Mouse (Mus musculus) liver, embryonic 14.5 days (tissue): ENCODE measurements around the gene Csdc2. TPM values are rescaled to one million over a fixed set of nuclear protein-coding genes. Genes with fewer than 3 reads are reported as not detected.
"Not testable (repeated sequence)": the region's sequence is repeated elsewhere in the genome, so short reads cannot be mapped to it uniquely, and the experiment has no call there.

ENCODE experiments used
- ATAC-seq: fragments of 200-750 bp; cut with Nextera tagmentation; 2 replicates; pipeline ENCODE4 v1.8.0; 2017; ENCODE audit warnings: moderate number of reproducible peaks, mild to moderate bottlenecking, moderate library complexity; ENCODE audit not compliant: insufficient read depth
- DNase-seq, 3 experiments: peaks; one replicate each; pipeline ENCODE4 v3.0.0-alpha.2; 2012 to 2013; ENCODE audit warnings: low read depth in 3 of 3, low spot score in 3 of 3
- H3K27ac ChIP-seq: fragments of 300-500 bp; sonication (generic); 2 replicates; pipeline ENCODE4 v1.5.1; 2014; ENCODE audit warnings: moderate library complexity, mild to moderate bottlenecking, control low read depth, inconsistent platforms
- H3K27me3 ChIP-seq: fragments of 300-500 bp; sonication (generic); 2 replicates; pipeline ENCODE4 v1.6.1; 2014; ENCODE audit warnings: mild to moderate bottlenecking, low read length, moderate library complexity; ENCODE audit not compliant: control insufficient read depth, insufficient read depth
- H3K36me3 ChIP-seq: fragments of 300-500 bp; sonication (generic); replicated peaks from 2 replicates; pipeline ENCODE4 v1.6.1; 2014; ENCODE audit warnings: low read depth; ENCODE audit not compliant: control insufficient read depth, insufficient read depth
- H3K4me1 ChIP-seq, 2 experiments: fragments of 200-500 bp in 1 of 2; fragments of 300-500 bp in 1 of 2; sonication (generic) in 1 of 2; replicated peaks; 2 replicates each; pipeline ENCODE4 v1.6.1; 2012 to 2014; ENCODE audit warnings: antibody characterized with exemption in 1 of 2, inconsistent platforms in 1 of 2, low read length in 1 of 2; ENCODE audit not compliant: control insufficient read depth in 2 of 2, insufficient read depth in 2 of 2
- H3K4me2 ChIP-seq: fragments of 300-500 bp; sonication (generic); 2 replicates; pipeline ENCODE4 v1.6.1; 2014; ENCODE audit warnings: low read depth, mild to moderate bottlenecking, control low read depth, moderate library complexity
- H3K4me3 ChIP-seq, 2 experiments: fragments of 200-500 bp in 1 of 2; fragments of 300-500 bp in 1 of 2; sonication (generic) in 1 of 2; 2 replicates each; pipeline ENCODE4 v1.5.1; 2012 to 2014; ENCODE audit warnings: low read depth in 2 of 2, low read length in 2 of 2, mild to moderate bottlenecking in 2 of 2, control low read depth in 1 of 2, inconsistent platforms in 1 of 2, moderate library complexity in 1 of 2; ENCODE audit not compliant: insufficient read depth in 1 of 2
- H3K9ac ChIP-seq: fragments of 300-500 bp; sonication (generic); replicated peaks from 2 replicates; pipeline ENCODE4 v1.6.1; 2014; ENCODE audit warnings: mild to moderate bottlenecking, control low read depth, moderate library complexity
- H3K9me3 ChIP-seq: fragments of 300-500 bp; sonication (generic); 2 replicates; pipeline ENCODE4 v1.6.1; 2016; ENCODE audit warnings: low read length, mixed read lengths; ENCODE audit not compliant: control insufficient read depth
- CTCF ChIP-seq: IDR thresholded peaks from 2 replicates; pipeline ENCODE4 v1.5.1; 2016; ENCODE audit warnings: antibody characterized with exemption, low read depth, control low read depth
- EP300 ChIP-seq: IDR thresholded peaks from 2 replicates; pipeline ENCODE4 v1.6.1; 2016; ENCODE audit warnings: antibody characterized with exemption, low read depth
- WGBS: fragments of 180-500 bp; shearing (Covaris S2); extraction: QIAGEN DNeasy Blood & Tissue Kit; methylation state at CpG from one replicate; pipeline ENCODE4 v1.1.7; 2014; ENCODE audit not compliant: insufficient replicate concordance; 5-methylcytosine and 5-hydroxymethylcytosine counted together
- polyA plus RNA-seq, 2 experiments: library from polyadenylated mRNA; depleted of rRNA in 1 of 2; stranded (reverse) in 1 of 2; unstranded in 1 of 2; fragments of >200 nt; fragmentation: Nextera tagmentation in 1 of 2; extraction: Ambion mirVana in 1 of 2; gene quantifications; 2 replicates each; pipeline versions ENCODE4 v1.2.1 to v1.2.3; 2012 to 2014

The Csdc2 gene
- polyA plus RNA-seq, 2 experiments = 0.45 to 0.52 TPM

DNA sequence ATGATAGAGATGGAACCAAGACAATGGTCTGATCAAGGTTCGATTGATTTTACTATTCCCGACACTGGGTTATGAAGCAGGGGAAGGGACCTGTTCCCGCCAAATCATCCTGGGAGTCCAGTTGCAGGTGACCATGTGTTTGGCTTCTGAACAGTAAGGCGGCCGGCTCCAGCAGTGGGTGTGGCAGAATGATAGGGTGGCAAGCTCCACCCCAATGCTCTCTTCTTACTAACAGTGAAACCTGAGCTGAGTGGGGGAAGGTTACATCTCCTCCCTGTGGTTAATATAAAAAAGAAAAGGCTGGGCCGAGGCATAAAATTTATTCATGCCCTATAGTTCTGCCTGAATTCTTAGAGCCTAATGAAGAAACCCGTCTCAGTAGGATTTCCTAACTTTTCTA is 32.6 kb downstream of the Csdc2 start:
- Histone ChIP-seq H3K27ac (no peak overlapping the region), H3K36me3 (no peaks in the 10 kb centered on the region), H3K4me1 (peaks cover 8 to 9% of the 10 kb centered on the region in 2 experiments), H3K9me3 (no peaks in the 10 kb centered on the region), H3K4me3 (no peak overlapping the region), H3K9ac (no peak overlapping the region), H3K27me3 (no peaks in the 10 kb centered on the region), H3K4me2 (peak overlapping the region; percentile 11; the same call in 1 of the 2 replicates)
- TF ChIP-seq CTCF = no peak
- TF ChIP-seq EP300 = no peak
- ATAC-seq (peak; percentile 66; the same call in 1 of the 2 replicates), DNase-seq (peak in 1 of 3 experiments; percentile 27)
- 37% methylated on average over 7 of the region's 7 CpGs for WGBS

- not testable (repeated sequence) for H3K27ac ChIP-seq, H3K36me3 ChIP-seq, H3K9me3 ChIP-seq, H3K4me3 ChIP-seq, ATAC-seq, DNase-seq, H3K27me3 ChIP-seq, H3K4me1 ChIP-seq, H3K9ac ChIP-seq
- H3K4me2 ChIP-seq = peak overlapping the region; percentile 11; the same call in 1 of the 2 replicates
- 77% methylated on average over 6 of the region's 6 CpGs for WGBS
These were observed 33.1 kb downstream of the Csdc2 start for GRCm38 (mm10) chr15:81969635-81970034.

DNA sequence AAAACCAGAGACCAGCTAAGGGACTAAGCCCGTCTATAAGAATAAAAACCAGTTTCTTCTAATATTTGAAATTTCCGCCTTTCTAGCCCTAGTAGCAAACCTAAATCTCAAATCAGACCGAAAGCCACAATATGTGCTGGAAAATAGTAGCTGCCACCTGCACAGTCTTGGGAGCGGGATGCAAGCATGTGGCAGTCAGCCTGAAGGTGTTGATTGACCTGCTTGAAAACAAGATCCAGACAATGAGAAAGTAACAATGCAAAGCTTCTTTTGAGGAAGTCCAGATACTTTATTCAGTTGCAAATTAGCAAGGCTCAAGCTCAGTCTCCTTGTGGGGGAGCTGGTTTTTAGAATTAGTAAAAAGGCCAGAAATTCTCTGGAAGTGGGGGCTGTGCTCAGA is 33.9 kb downstream of the Csdc2 start:
- ATAC-seq, H3K9ac ChIP-seq, H3K4me1 ChIP-seq, H3K4me3 ChIP-seq, H3K36me3 ChIP-seq, H3K27me3 ChIP-seq, H3K9me3 ChIP-seq, H3K27ac ChIP-seq, DNase-seq, H3K4me2 ChIP-seq: not testable (repeated sequence)
- 76% methylated on average over 4 of the region's 4 CpGs for WGBS

DNA sequence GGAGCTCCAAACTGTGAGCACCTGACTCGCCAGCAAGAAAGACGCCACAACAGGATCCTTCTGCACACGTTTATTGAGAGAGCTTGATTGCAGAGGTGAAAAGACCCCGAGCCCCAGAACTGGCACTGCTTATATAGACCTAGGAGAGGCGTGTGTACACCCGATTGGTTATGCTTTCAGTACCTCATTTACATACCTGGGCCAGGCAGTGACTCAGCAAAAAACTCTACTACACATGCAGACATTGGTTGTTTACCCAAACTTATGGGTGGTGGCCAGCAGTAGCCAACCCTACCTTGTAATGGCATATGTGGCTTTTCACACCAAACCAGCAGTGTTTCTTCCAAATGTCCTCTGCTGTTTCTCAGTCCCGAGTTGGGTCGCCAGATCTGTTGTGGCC is 38.6 kb downstream of the Csdc2 start:
- not testable (repeated sequence) for H3K4me2 ChIP-seq, DNase-seq, H3K4me1 ChIP-seq, H3K36me3 ChIP-seq, ATAC-seq, H3K9me3 ChIP-seq, H3K27ac ChIP-seq, H3K4me3 ChIP-seq, H3K9ac ChIP-seq, H3K27me3 ChIP-seq
- WGBS = 82% methylated on average over 8 of the region's 8 CpGs

GRCm38 (mm10) chr15:81980321-81980720 is 43.8 kb downstream of the Csdc2 start, which contains the start of gene 1700029P11Rik:
Gene 1700029P11Rik, plus strand, starts transcription at chr15:81980540.
- ATAC-seq (no peak), DNase-seq (no peak)
- no peaks in the 10 kb centered on the region for H3K9me3 ChIP-seq
- H3K4me1 ChIP-seq = peaks cover 0 to 2% of the 10 kb centered on the region in 2 experiments; a peak in 2 of 4 replicates
- H3K27me3 ChIP-seq = no peaks in the 10 kb centered on the region
- no peak within 1 kb of the TSS for H3K27ac ChIP-seq
- no peak within 1 kb of the TSS for H3K9ac ChIP-seq
- H3K4me2 ChIP-seq = no peak within 1 kb of the TSS
- TF ChIP-seq CTCF (no peak), EP300 (no peak)
- H3K36me3 ChIP-seq = no peaks in the 10 kb centered on the region
- no peak within 1 kb of the TSS for H3K4me3 ChIP-seq
- WGBS = 84% methylated on average over 23 of the region's 23 CpGs

GRCm38 (mm10) chr15:81982173-81982572 is 45.6 kb downstream of the Csdc2 start:
- no peaks in the 10 kb centered on the region for H3K36me3 ChIP-seq
- no peak overlapping the region for H3K27ac ChIP-seq
- H3K9me3 ChIP-seq = no peaks in the 10 kb centered on the region
- 43% methylated on average over 1 of the region's 1 CpGs for WGBS
- no peak for DNase-seq
- ATAC-seq = no peak
- no peak overlapping the region for H3K4me2 ChIP-seq
- no peak for TF ChIP-seq CTCF
- TF ChIP-seq EP300 = no peak
- no peak overlapping the region for H3K4me3 ChIP-seq
- no peaks in the 10 kb centered on the region for H3K27me3 ChIP-seq
- H3K4me1 ChIP-seq = peaks cover 0 to 2% of the 10 kb centered on the region in 2 experiments; a peak in 2 of 4 replicates
- H3K9ac ChIP-seq = no peak overlapping the region
